Mouse (Mus musculus): Measurements from ENCODE around the gene Bloc1s5. TPM values are rescaled to one million over a fixed set of nuclear protein-coding genes. Genes with fewer than 3 reads are reported as not detected.

Bloc1s5 gene
- total and polyA plus RNA-seq, 3 experiments = 5.6 to 12.7 (median 9.3) TPM

DNA sequence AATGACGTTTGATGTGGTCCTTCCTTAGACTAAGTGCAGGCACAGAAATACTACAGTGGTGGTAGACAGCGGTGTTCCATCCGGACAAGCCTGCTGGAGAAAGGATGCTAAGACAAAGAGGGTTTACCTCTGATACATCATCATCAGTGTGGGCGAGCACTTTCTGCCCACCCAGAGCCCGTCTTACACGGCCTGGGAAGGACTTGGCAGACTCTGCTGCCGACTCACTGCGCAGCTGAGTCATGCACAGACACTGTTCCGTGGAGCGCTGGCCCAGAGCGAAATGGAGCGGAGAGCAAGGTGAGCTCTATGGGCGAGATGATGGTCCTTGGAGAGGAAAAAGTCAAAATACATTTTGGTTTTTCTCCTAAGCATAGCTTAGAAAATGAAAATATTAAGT is 31.9 kb downstream of the Bloc1s5 start:
- Histone ChIP-seq H3K79me2 (replicated peaks; ENCODE audit: control insufficient read depth, extremely low read depth, insufficient read depth, poor library complexity, severe bottlenecking) (no peaks in the 10 kb centered on the region), H3K4me3 (replicated peaks in 1 of 3; ENCODE audit: low read depth in 2 of 3, low read length in 2 of 3, poor library complexity in 1 of 3) (no peak overlapping the region), H3K4me1 (ENCODE audit: control insufficient read depth in 1 of 2, insufficient read depth in 2 of 2) (no peaks in the 10 kb centered on the region; a peak in 1 of 4 replicates), H3K36me3 (replicated peaks in 1 of 2; ENCODE audit: control insufficient read depth in 1 of 2, insufficient read depth in 1 of 2, low read length in 1 of 2) (peaks cover 6 to 36% of the 10 kb centered on the region in 2 experiments), H3K27ac (ENCODE audit: insufficient read depth, low read depth) (no peak overlapping the region), H3K27me3 (replicated peaks) (no peaks in the 10 kb centered on the region), H3K9ac (ENCODE audit: insufficient read depth, low read depth) (no peak overlapping the region), H3K9me3 (replicated peaks; ENCODE audit: low read length) (no peaks in the 10 kb centered on the region), H3K4me2 (ENCODE audit: insufficient read depth, low read depth, poor library complexity, severe bottlenecking) (no peak overlapping the region)
- no peak for DNase-seq (ENCODE audit: extremely low read depth)
- dilution Hi-C loops (cut with MboI; ENCODE audit: extremely low pct_ligation_motif_present, extremely low pct_unique_long_range_greater_than_20kb, low sequenced_read_pairs) (no loop called here), in situ Hi-C loops (cut with MboI; ENCODE audit: low pct_ligation_motif_present, low pct_unique_long_range_greater_than_20kb, low sequenced_read_pairs) (no loop called here)
- no peak for TF ChIP-seq MAX (IDR thresholded peaks at IDR 0.05; ENCODE audit: low read length)
- TF ChIP-seq NELFE (IDR thresholded peaks at IDR 0.05; ENCODE audit: low read depth, low read length) = no peak
- no peak for TF ChIP-seq MAZ (IDR thresholded peaks at IDR 0.05; ENCODE audit: low read depth, low read length)
- TF ChIP-seq USF2 (conservative IDR thresholded peaks at IDR 0.05; ENCODE audit: low read depth, low read length) = no peak
- TF ChIP-seq TCF12 (IDR thresholded peaks at IDR 0.05; ENCODE audit: low read depth, low read length) = no peak
- no peak for TF ChIP-seq E2F4 (IDR thresholded peaks at IDR 0.05; ENCODE audit: insufficient replicate concordance, low read depth, low read length)
- TF ChIP-seq ZKSCAN1 (IDR thresholded peaks at IDR 0.05; ENCODE audit: borderline replicate concordance, low read depth, low read length) = no peak
- TF ChIP-seq UBTF (IDR thresholded peaks at IDR 0.05; ENCODE audit: low read depth, low read length) = no peak
- TF ChIP-seq POLR2A (IDR thresholded peaks at IDR 0.05; ENCODE audit: low read depth, low read length) = no peak

GRCm38 (mm10) chr13:38602243-38602832 is 32.6 kb downstream of the Bloc1s5 start:
- no peak overlapping the region for H3K9ac ChIP-seq (ENCODE audit: insufficient read depth, low read depth)
- H3K4me1 ChIP-seq (ENCODE audit: control insufficient read depth in 1 of 2, insufficient read depth in 2 of 2) = no peaks in the 10 kb centered on the region; a peak in 1 of 4 replicates
- no peak overlapping the region for H3K27ac ChIP-seq (ENCODE audit: insufficient read depth, low read depth)
- no peak overlapping the region for H3K4me2 ChIP-seq (ENCODE audit: insufficient read depth, low read depth, poor library complexity, severe bottlenecking)
- no peaks in the 10 kb centered on the region for H3K79me2 ChIP-seq (replicated peaks; ENCODE audit: control insufficient read depth, extremely low read depth, insufficient read depth, poor library complexity, severe bottlenecking)
- TF ChIP-seq NRF1 (IDR thresholded peaks at IDR 0.05; ENCODE audit: low read depth, low read length) (no peak), NELFE (IDR thresholded peaks at IDR 0.05; ENCODE audit: low read depth, low read length) (no peak), ZMIZ1 (IDR thresholded peaks at IDR 0.05; ENCODE audit: low read depth, low read length) (no peak), GABPA (IDR thresholded peaks at IDR 0.05; ENCODE audit: insufficient replicate concordance, low read depth, low read length) (no peak), BHLHE40 (IDR thresholded peaks at IDR 0.05; ENCODE audit: low read depth, low read length) (no peak), EP300 (IDR thresholded peaks at IDR 0.05; ENCODE audit: low read length) (no peak), TBP (conservative IDR thresholded peaks at IDR 0.05; ENCODE audit: low read depth, low read length) (no peak), RAD21 (IDR thresholded peaks at IDR 0.05; ENCODE audit: low read depth, low read length) (no peak), MEF2A (IDR thresholded peaks at IDR 0.05; ENCODE audit: borderline replicate concordance, low read depth, low read length) (no peak), E2F4 (IDR thresholded peaks at IDR 0.05; ENCODE audit: insufficient replicate concordance, low read depth, low read length) (no peak), MAFK (IDR thresholded peaks at IDR 0.05; ENCODE audit: insufficient replicate concordance, low read length) (no peak), PAX5 (IDR thresholded peaks at IDR 0.05; ENCODE audit: low read length) (no peak), MAZ (IDR thresholded peaks at IDR 0.05; ENCODE audit: low read depth, low read length) (no peak), RCOR1 (conservative IDR thresholded peaks at IDR 0.05; ENCODE audit: low read depth, low read length) (no peak), MAX (IDR thresholded peaks at IDR 0.05; ENCODE audit: low read length) (no peak), TCF12 (IDR thresholded peaks at IDR 0.05; ENCODE audit: low read depth, low read length) (no peak), UBTF (IDR thresholded peaks at IDR 0.05; ENCODE audit: low read depth, low read length) (no peak)
- H3K36me3 ChIP-seq (replicated peaks in 1 of 2; ENCODE audit: control insufficient read depth in 1 of 2, insufficient read depth in 1 of 2, low read length in 1 of 2) = peaks cover 6 to 33% of the 10 kb centered on the region in 2 experiments
- no peaks in the 10 kb centered on the region for H3K27me3 ChIP-seq (replicated peaks)
- dilution Hi-C loops (cut with MboI; ENCODE audit: extremely low pct_ligation_motif_present, extremely low pct_unique_long_range_greater_than_20kb, low sequenced_read_pairs) (no loop called here), in situ Hi-C loops (cut with MboI; ENCODE audit: low pct_ligation_motif_present, low pct_unique_long_range_greater_than_20kb, low sequenced_read_pairs) (no loop called here)
- no peak overlapping the region for H3K4me3 ChIP-seq (replicated peaks in 1 of 3; ENCODE audit: low read depth in 2 of 3, low read length in 2 of 3, poor library complexity in 1 of 3)
- DNase-seq (ENCODE audit: extremely low read depth) = no peak
- no peaks in the 10 kb centered on the region for H3K9me3 ChIP-seq (replicated peaks; ENCODE audit: low read length)

All from CH12.LX (cell line).